8 mouse cellular contexts compared by ENCODE assay signal in the genomic region with DNA sequence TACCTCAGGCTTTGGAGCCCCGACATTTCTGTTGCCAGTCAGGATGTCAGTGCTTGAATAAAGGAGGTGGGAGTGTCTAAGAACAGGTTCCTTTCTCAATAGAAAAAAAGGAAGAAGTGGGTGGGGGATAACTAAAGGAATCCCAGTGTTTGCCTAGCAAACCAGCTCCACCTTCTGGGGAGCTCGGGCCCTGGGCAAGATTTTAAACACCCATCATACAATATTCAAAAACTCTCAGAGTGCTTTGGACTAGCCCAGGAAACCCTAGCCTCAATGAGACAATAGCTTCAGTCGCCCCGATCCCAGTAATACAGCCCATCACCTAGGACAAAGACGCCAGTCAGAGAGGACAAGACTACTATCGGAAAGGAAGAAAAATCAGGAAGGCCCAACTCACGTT. TPM values are rescaled to one million over a fixed set of nuclear protein-coding genes. Genes with fewer than 3 reads are reported as not detected.
A peak's percentile ranks its signal among the peaks of the same experiment; 100 is the strongest.
DNase-seq lines count a peak whose midpoint lies in the region; ATAC-seq and TF ChIP-seq lines count a peak whose summit lies in the region.

No protein-coding gene starts in this region.

- no peak for DNase-seq in kidney, adult 2 months
- no peak for DNase-seq in kidney, postnatal 14 days
- no peak for DNase-seq in G1E (ENCODE audit: low spot score)
- DNase-seq in embryonic facial prominence, embryonic 14.5 days (ENCODE audit: low spot score) = peak; percentile 71
- no peak for DNase-seq in layer of hippocampus, postnatal 36 days
- no peak for DNase-seq in cerebellum, postnatal 4 days (ENCODE audit: low spot score in 2 of 2)

- H3K9me3 ChIP-seq in G1E (replicated peaks) = no peaks in the 10 kb centered on the region; the same call in 1 of the 2 replicates
- no peaks in the 10 kb centered on the region for H3K9me3 ChIP-seq in embryonic facial prominence, embryonic 14.5 days (ENCODE audit: control insufficient read depth, low read length)
- no peaks in the 10 kb centered on the region for H3K9me3 ChIP-seq in limb, embryonic 12.5 days
- H3K9me3 ChIP-seq in midbrain, embryonic 16.5 days (replicated peaks; ENCODE audit: control insufficient read depth, low read length, poor library complexity, severe bottlenecking) = no peaks in the 10 kb centered on the region

- H3K4me2 ChIP-seq in embryonic facial prominence, embryonic 14.5 days (ENCODE audit: low read depth, low read length) = peak overlapping the region; percentile 58
- H3K4me2 ChIP-seq in limb, embryonic 12.5 days = peak overlapping the region; percentile 65
- peak overlapping the region; percentile 66 for H3K4me2 ChIP-seq in midbrain, embryonic 16.5 days (ENCODE audit: low read length)

- H3K4me3 ChIP-seq in kidney, adult 2 months (ENCODE audit: insufficient read depth, low read depth, low read length) = peak overlapping the region; percentile 53
- H3K4me3 ChIP-seq in G1E (ENCODE audit: low read depth, low read length) = peak overlapping the region; percentile 68
- peak overlapping the region; percentile 54 for H3K4me3 ChIP-seq in embryonic facial prominence, embryonic 14.5 days (ENCODE audit: low read depth, low read length)
- H3K4me3 ChIP-seq in limb, embryonic 12.5 days (replicated peaks) = peak overlapping the region; percentile 64
- peak overlapping the region; percentile 57 for H3K4me3 ChIP-seq in midbrain, embryonic 16.5 days (ENCODE audit: low read depth, low read length)

- TF ChIP-seq CTCF in kidney, adult 2 months (conservative IDR thresholded peaks at IDR 0.05; ENCODE audit: insufficient read depth, insufficient read length, low read depth, low read length) = no peak
- no peak for TF ChIP-seq CTCF in G1E (IDR thresholded peaks at IDR 0.05; ENCODE audit: low read depth, low read length)

- ATAC-seq in G1E (ENCODE audit: extremely low read depth, insufficient number of reproducible peaks, low FRiP score, poor library complexity, severe bottlenecking) = no peak
- peak; percentile 56 for ATAC-seq in embryonic facial prominence, embryonic 14.5 days (ENCODE audit: low read depth)
- no peak for ATAC-seq in limb, embryonic 12.5 days (ENCODE audit: insufficient number of reproducible peaks, insufficient read depth, low FRiP score, low TSS enrichment, low read depth)
- peak; percentile 86 for ATAC-seq in midbrain, embryonic 16.5 days

- no peaks in the 10 kb centered on the region for H3K27me3 ChIP-seq in kidney, adult 2 months (replicated peaks; ENCODE audit: control insufficient read depth, insufficient read depth, low read length)
- peaks cover 11% of the 10 kb centered on the region for H3K27me3 ChIP-seq in G1E (ENCODE audit: insufficient read depth, low read length)
- H3K27me3 ChIP-seq in embryonic facial prominence, embryonic 14.5 days (replicated peaks; ENCODE audit: control insufficient read depth, insufficient read depth, low read length) = no peaks in the 10 kb centered on the region
- no peaks in the 10 kb centered on the region for H3K27me3 ChIP-seq in limb, embryonic 12.5 days
- H3K27me3 ChIP-seq in midbrain, embryonic 16.5 days (ENCODE audit: control insufficient read depth, insufficient read depth, low read depth, low read length) = no peaks in the 10 kb centered on the region

- 2% methylated on average over 7 of the region's 7 CpGs for WGBS in kidney, adult 2 months
- WGBS in embryonic facial prominence, embryonic 14.5 days = under 1% methylated on average over 7 of the region's 7 CpGs
- WGBS in limb, embryonic 12.5 days = 7% methylated on average over 7 of the region's 7 CpGs
- WGBS in midbrain, embryonic 16.5 days = 0% methylated on average over 7 of the region's 7 CpGs

- H3K9ac ChIP-seq in embryonic facial prominence, embryonic 14.5 days (ENCODE audit: low read depth, low read length) = peak overlapping the region; percentile 64
- peak overlapping the region; percentile 56 for H3K9ac ChIP-seq in limb, embryonic 12.5 days (replicated peaks)
- H3K9ac ChIP-seq in midbrain, embryonic 16.5 days (ENCODE audit: low read depth, low read length) = peak overlapping the region; percentile 64

- no peaks in the 10 kb centered on the region for H3K4me1 ChIP-seq in kidney, adult 2 months (ENCODE audit: control insufficient read depth, insufficient read depth, low read length)
- H3K4me1 ChIP-seq in G1E (ENCODE audit: insufficient read depth, low read depth, low read length) = peaks cover 4% of the 10 kb centered on the region
- H3K4me1 ChIP-seq in embryonic facial prominence, embryonic 14.5 days (ENCODE audit: control insufficient read depth, insufficient read depth, low read length) = 0 out of 2 replicates have a peak, but pooled peaks cover 2% of the 10 kb centered on the region
- 0 out of 2 replicates have a peak, but pooled peaks cover 3% of the 10 kb centered on the region for H3K4me1 ChIP-seq in limb, embryonic 12.5 days (replicated peaks)
- peaks cover 23% of the 10 kb centered on the region for H3K4me1 ChIP-seq in midbrain, embryonic 16.5 days (ENCODE audit: control insufficient read depth, insufficient read depth, low read length)

- peak overlapping the region; percentile 8; the same call in 1 of the 2 replicates for H3K27ac ChIP-seq in kidney, adult 2 months (ENCODE audit: insufficient read depth, low read depth, low read length)
- H3K27ac ChIP-seq in embryonic facial prominence, embryonic 14.5 days (replicated peaks; ENCODE audit: low read depth, low read length) = peak overlapping the region; percentile 77
- peak overlapping the region; percentile 83 for H3K27ac ChIP-seq in limb, embryonic 12.5 days
- H3K27ac ChIP-seq in midbrain, embryonic 16.5 days (ENCODE audit: low read length) = peak overlapping the region; percentile 98

- TF ChIP-seq POLR2A in kidney, adult 2 months (IDR thresholded peaks at IDR 0.05; ENCODE audit: low read depth, low read length) = no peak

- H3K36me3 ChIP-seq in kidney, adult 2 months (ENCODE audit: control insufficient read depth, insufficient read depth, low read length) = no peaks in the 10 kb centered on the region
- H3K36me3 ChIP-seq in G1E (replicated peaks) = no peaks in the 10 kb centered on the region
- H3K36me3 ChIP-seq in embryonic facial prominence, embryonic 14.5 days (ENCODE audit: control insufficient read depth, insufficient read depth, low read length) = peaks cover 12% of the 10 kb centered on the region; the same call in 1 of the 2 replicates
- H3K36me3 ChIP-seq in limb, embryonic 12.5 days = peaks cover 14% of the 10 kb centered on the region
- H3K36me3 ChIP-seq in midbrain, embryonic 16.5 days (ENCODE audit: control insufficient read depth, insufficient read depth, low read length) = peaks cover 9% of the 10 kb centered on the region

RNA-seq across cellular contexts. Expression of a gene that starts 0.5 kb away (rescaled TPM):
- polyA plus RNA-seq in kidney, adult 2 months (2012; rRNA removed) = 2.2 and 3.2 TPM in 2 replicates
- 0.58 and 1.1 TPM in 2 replicates for total RNA-seq in G1E (2014; fragmentation: Nextera tagmentation)
- 2.3 and 2.5 TPM in 2 replicates for total RNA-seq in G1E (2017)
- polyA plus RNA-seq in G1E (2012) = 0.09 and 0.11 TPM in 2 replicates
- 20.4 and 22.9 TPM in 2 replicates for polyA plus RNA-seq in embryonic facial prominence, embryonic 14.5 days (2014; fragmentation: Nextera tagmentation; extraction: Ambion mirVana)
- 20.3 and 21.7 TPM in 2 replicates for polyA plus RNA-seq in limb, embryonic 12.5 days (2016; fragmentation: Nextera tagmentation; extraction: Ambion mirVana)
- polyA plus RNA-seq in midbrain, embryonic 16.5 days (2015; fragmentation: Nextera tagmentation; extraction: Ambion mirVana) = 83.5 and 88.4 TPM in 2 replicates
- 10 to 100 TPM; 54.4 to 58.3 TPM for total RNA-seq in layer of hippocampus, postnatal 36 days (2021)

RNA-seq across cellular contexts. Expression of a gene that starts 25.4 kb away (rescaled TPM):
- polyA plus RNA-seq in kidney, adult 2 months (2012; rRNA removed) = 1.6 and 1.7 TPM in 2 replicates
- total RNA-seq in G1E (2014; fragmentation: Nextera tagmentation) (not detected in 2 replicates), G1E (2017) (0.17 TPM in 1 of 2 replicates, not detected in the other)
- not detected in 2 replicates for polyA plus RNA-seq in G1E (2012)
- 3.3 and 4.7 TPM in 2 replicates for polyA plus RNA-seq in embryonic facial prominence, embryonic 14.5 days (2014; fragmentation: Nextera tagmentation; extraction: Ambion mirVana)
- 3.0 and 3.7 TPM in 2 replicates for polyA plus RNA-seq in limb, embryonic 12.5 days (2016; fragmentation: Nextera tagmentation; extraction: Ambion mirVana)
- 20.7 and 22.9 TPM in 2 replicates for polyA plus RNA-seq in midbrain, embryonic 16.5 days (2015; fragmentation: Nextera tagmentation; extraction: Ambion mirVana)
- total RNA-seq in layer of hippocampus, postnatal 36 days (2021) = 10 to 100 TPM; 33.4 to 34.8 TPM

Comparison
In these comparisons a context has a peak if more than half of its experiments do, and no peak if none do; other contexts are left out.
1. H3K27ac ChIP-seq: peak in every context shown above with its lines; median percentile 98 in midbrain, embryonic 16.5 days; 83 in limb, embryonic 12.5 days; 77 in embryonic facial prominence, embryonic 14.5 days; 8 in kidney, adult 2 months.
2. ATAC-seq: peak in embryonic facial prominence, embryonic 14.5 days (single experiment) and midbrain, embryonic 16.5 days (single experiment); none in G1E (single experiment) and limb, embryonic 12.5 days (single experiment).
3. Peak in every context shown above with its lines, with median percentiles within 50 percentile points of each other: H3K4me3 ChIP-seq, H3K4me2 ChIP-seq and H3K9ac ChIP-seq.